Mouse (Mus musculus): ENCODE measurements around the gene Ifngr2. TPM values are rescaled to one million over a fixed set of nuclear protein-coding genes. Genes with fewer than 3 reads are reported as not detected.
"Not testable (repeated sequence)": the region's sequence is repeated elsewhere in the genome, so short reads cannot be mapped to it uniquely, and the experiment has no call there.

Ifngr2 gene
- polyA plus RNA-seq, 1 experiment from 2014 or later, result 72.1 TPM

- no peak for ATAC-seq (ENCODE audit: low FRiP score)
Observed at GRCm38 (mm10) chr16:91527051-91527450, 19.8 kb upstream of the Ifngr2 start.

DNA sequence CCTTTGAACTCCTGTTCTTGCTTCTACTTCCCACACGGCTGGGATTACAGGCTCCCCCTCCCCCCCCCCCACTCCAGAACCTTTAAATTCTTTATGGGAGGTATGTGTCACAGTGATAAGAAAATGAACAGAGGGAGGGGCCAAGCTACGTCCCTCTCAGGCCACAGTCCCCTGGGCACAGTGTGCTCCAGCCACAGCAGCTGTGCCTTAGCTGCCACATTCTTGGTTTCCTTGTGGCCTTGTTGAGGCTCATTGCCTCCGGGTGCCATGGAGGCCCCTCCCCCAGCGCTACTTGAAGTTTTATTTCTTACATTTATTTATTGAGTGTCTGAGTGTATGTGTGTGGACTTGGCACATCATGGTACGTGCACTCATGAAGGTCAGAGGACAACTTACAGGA is 19.4 kb upstream of the Ifngr2 start:
- Histone ChIP-seq H3K9ac (no peak overlapping the region), H3K36me3 (no peaks in the 10 kb centered on the region), H3K9me3 (no peaks in the 10 kb centered on the region), H3K4me3 (no peak overlapping the region), H3K4me1 (replicated peaks) (no peaks in the 10 kb centered on the region), H3K27ac (no peak overlapping the region), H3K4me2 (no peak overlapping the region), H3K27me3 (no peaks in the 10 kb centered on the region)
- ATAC-seq (ENCODE audit: low FRiP score), result no peak
- 67% methylated on average over 5 of the region's 5 CpGs for WGBS

More at GRCm38 (mm10) chr16:91527051-91527450, 19.8 kb upstream of the Ifngr2 start:
- no peak overlapping the region for H3K4me2 ChIP-seq
- 78% methylated on average over 10 of the region's 10 CpGs for WGBS
- H3K27ac ChIP-seq, result no peak overlapping the region
- no peaks in the 10 kb centered on the region for H3K4me1 ChIP-seq (replicated peaks)
- no peaks in the 10 kb centered on the region for H3K9me3 ChIP-seq
- H3K36me3 ChIP-seq, result no peaks in the 10 kb centered on the region
- H3K27me3 ChIP-seq, result no peaks in the 10 kb centered on the region
- no peak overlapping the region for H3K9ac ChIP-seq
- H3K4me3 ChIP-seq, result no peak overlapping the region

DNA sequence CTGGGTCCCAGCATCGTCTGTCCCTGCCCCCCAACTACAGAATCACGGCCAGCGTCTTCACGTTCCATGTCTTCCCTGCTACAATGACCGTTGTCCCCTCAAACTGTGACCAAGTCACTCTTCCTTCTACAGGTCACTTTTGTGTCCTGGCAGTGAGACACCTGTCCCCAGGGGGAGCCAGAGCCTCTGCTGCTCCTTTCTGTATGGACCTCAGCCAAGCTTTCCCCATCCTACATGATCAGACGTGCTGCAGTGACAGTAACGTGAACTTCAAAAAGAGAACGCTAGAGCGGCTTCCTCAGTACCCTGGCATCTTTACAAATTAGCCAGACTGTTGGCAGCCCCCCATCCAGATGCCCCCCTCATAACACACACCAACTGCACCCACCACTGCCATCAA is 18.3 kb upstream of the Ifngr2 start:
- Histone ChIP-seq H3K4me2 (no peak overlapping the region), H3K4me3 (no peak overlapping the region), H3K27me3 (no peaks in the 10 kb centered on the region), H3K4me1 (replicated peaks) (no peaks in the 10 kb centered on the region), H3K9ac (no peak overlapping the region), H3K36me3 (no peaks in the 10 kb centered on the region), H3K9me3 (no peaks in the 10 kb centered on the region), H3K27ac (no peak overlapping the region)
- no peak for ATAC-seq (ENCODE audit: low FRiP score)
- WGBS, result 91% methylated on average over 9 of the region's 9 CpGs

DNA sequence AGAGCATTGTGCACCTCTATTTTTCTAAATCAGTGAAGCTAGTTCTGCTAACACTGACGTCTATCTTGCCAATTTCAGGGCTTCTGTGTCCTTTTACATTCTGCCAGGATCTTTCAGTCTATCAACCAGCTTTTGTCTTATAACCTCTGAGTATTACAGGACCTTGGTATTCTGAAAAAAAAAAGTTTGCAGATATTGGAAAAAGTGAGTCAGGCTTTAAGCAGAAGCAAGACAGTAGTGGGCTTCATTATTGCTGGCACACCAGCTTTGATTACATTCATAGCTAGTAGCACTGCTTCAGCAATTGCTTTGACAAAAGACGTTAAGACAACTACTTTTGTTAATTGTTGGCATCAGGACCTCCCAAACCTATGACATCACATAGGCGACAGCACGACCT is 16.0 kb upstream of the Ifngr2 start:
- H3K27me3 ChIP-seq; H3K27ac ChIP-seq; H3K9ac ChIP-seq; H3K4me3 ChIP-seq; ATAC-seq (ENCODE audit: low FRiP score); H3K9me3 ChIP-seq; H3K4me2 ChIP-seq; H3K4me1 ChIP-seq (replicated peaks); H3K36me3 ChIP-seq: not testable (repeated sequence)
- 68% methylated on average over 4 of the region's 4 CpGs for WGBS

DNA sequence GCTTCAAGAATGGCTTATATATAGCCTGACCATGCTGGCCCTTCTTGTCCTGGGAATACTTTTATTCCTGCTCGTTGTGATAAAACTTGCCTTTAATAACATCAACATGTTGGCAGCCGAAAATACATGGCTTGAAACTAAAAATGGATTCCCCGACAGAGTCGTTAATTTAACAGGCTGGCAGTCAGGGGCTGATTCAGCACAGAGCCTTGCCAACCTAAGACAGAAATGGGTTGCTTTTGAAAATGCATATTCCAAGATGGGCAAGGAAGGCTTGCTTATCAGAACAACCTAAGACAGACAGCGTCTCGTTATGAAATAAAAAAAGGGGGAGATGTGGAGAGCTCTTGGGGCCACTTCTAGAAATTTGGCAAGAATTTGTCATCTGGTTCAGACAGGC is 15.0 kb upstream of the Ifngr2 start:
- Histone ChIP-seq H3K27ac (no peak overlapping the region), H3K4me2 (no peak overlapping the region), H3K36me3 (no peaks in the 10 kb centered on the region), H3K9ac (no peak overlapping the region), H3K27me3 (no peaks in the 10 kb centered on the region), H3K4me3 (no peak overlapping the region), H3K4me1 (replicated peaks) (no peaks in the 10 kb centered on the region), H3K9me3 (no peaks in the 10 kb centered on the region)
- 90% methylated on average over 6 of the region's 6 CpGs for WGBS
- no peak for ATAC-seq (ENCODE audit: low FRiP score)

GRCm38 (mm10) chr16:91532429-91532828 is 14.4 kb upstream of the Ifngr2 start:
- Histone ChIP-seq H3K9ac (no peak overlapping the region), H3K4me1 (replicated peaks) (no peaks in the 10 kb centered on the region), H3K9me3 (no peaks in the 10 kb centered on the region), H3K27ac (no peak overlapping the region), H3K4me2 (no peak overlapping the region), H3K27me3 (no peaks in the 10 kb centered on the region), H3K36me3 (no peaks in the 10 kb centered on the region), H3K4me3 (no peak overlapping the region)
- ATAC-seq (ENCODE audit: low FRiP score), result no peak
- WGBS, result 39% methylated on average over 2 of the region's 2 CpGs

DNA sequence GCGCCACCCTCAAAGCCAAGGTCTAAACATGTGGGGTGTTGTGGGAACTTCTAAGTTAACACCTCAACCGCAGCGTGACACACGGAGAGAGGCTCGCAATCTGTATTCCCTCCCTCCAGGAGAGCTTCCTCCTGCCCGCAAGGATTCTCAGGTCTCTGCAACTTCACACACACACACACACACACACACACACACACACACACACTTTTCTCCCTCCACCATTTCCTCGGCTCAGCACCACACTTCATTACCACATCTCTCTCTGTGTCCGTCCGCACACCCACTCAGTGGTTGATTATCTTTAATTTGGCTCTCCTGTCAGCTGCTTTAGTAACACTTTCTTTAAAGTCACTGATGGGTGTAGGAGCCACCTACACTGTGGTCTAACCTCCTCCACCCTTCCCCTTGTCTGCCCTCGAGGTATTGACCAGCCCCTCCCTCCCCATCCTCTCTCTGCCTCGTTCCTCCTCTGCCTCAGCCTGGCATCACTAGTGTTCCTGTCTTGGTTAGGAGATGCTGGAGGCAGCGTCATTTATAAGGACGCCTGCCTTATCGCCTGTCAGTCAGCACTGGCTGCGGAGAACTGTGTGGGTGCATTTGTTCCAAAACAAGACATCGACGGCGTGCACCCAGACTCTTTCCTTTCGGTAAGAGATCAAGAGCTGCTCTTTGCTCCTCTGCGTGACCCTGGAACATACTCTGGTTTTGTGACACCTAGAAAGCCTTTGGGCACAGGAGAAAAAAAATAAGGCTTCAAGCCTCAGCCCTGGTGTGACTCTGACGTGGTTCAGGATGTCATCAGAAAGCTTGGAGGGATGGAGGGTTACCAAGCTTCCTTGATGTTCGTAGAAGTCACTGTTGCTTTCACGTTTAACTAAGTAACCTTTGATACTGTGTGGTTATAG is 13.5 kb upstream of the Ifngr2 start:
- Histone ChIP-seq H3K27me3 (no peaks in the 10 kb centered on the region), H3K4me1 (replicated peaks) (no peaks in the 10 kb centered on the region), H3K4me2 (no peak overlapping the region), H3K36me3 (no peaks in the 10 kb centered on the region), H3K4me3 (no peak overlapping the region), H3K9me3 (no peaks in the 10 kb centered on the region), H3K27ac (no peak overlapping the region), H3K9ac (no peak overlapping the region)
- WGBS, result 74% methylated on average over 23 of the region's 23 CpGs
- no peak for ATAC-seq (ENCODE audit: low FRiP score)

DNA sequence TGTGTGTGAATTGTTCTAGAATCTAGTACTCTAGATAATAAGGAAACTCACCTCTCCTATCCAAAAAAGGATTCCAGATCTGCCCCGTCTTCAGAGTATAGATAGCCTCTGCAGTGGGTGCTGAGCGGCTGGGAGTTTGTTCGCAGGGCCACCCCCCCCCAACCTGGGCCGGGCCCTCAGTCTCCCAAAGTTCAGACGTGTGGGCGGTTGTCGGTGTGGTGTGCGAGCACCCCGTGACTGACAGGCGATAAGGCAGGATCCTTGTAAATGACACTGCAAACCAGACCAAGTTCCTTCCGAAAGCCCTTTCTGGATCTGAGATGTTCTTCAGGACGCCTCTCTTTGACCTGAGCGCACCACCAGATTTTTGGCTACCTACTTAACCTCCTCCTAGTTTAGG is 12.4 kb upstream of the Ifngr2 start:
- WGBS, result 56% methylated on average over 13 of the region's 13 CpGs
- Histone ChIP-seq H3K9me3 (no peaks in the 10 kb centered on the region), H3K27ac (no peak overlapping the region), H3K36me3 (no peaks in the 10 kb centered on the region), H3K9ac (no peak overlapping the region), H3K27me3 (no peaks in the 10 kb centered on the region), H3K4me3 (no peak overlapping the region), H3K4me2 (no peak overlapping the region), H3K4me1 (replicated peaks) (no peaks in the 10 kb centered on the region)
- ATAC-seq (ENCODE audit: low FRiP score), result no peak

GRCm38 (mm10) chr16:91534888-91535287 is 12.0 kb upstream of the Ifngr2 start:
- no peak overlapping the region for H3K27ac ChIP-seq
- no peak for ATAC-seq (ENCODE audit: low FRiP score)
- no peak overlapping the region for H3K4me3 ChIP-seq
- H3K4me1 ChIP-seq (replicated peaks), result no peaks in the 10 kb centered on the region
- H3K4me2 ChIP-seq, result no peak overlapping the region
- no peaks in the 10 kb centered on the region for H3K27me3 ChIP-seq
- H3K9ac ChIP-seq, result no peak overlapping the region
- H3K9me3 ChIP-seq, result no peaks in the 10 kb centered on the region
- 87% methylated on average over 6 of the region's 6 CpGs for WGBS
- H3K36me3 ChIP-seq, result no peaks in the 10 kb centered on the region

GRCm38 (mm10) chr16:91536372-91536771 is 10.5 kb upstream of the Ifngr2 start:
- no peak overlapping the region for H3K27ac ChIP-seq
- WGBS, result 90% methylated on average over 6 of the region's 6 CpGs
- no peaks in the 10 kb centered on the region; the same call in 1 of the 2 replicates for H3K4me1 ChIP-seq (replicated peaks)
- no peak for ATAC-seq (ENCODE audit: low FRiP score)
- no peak overlapping the region for H3K9ac ChIP-seq
- no peaks in the 10 kb centered on the region for H3K36me3 ChIP-seq
- no peak overlapping the region for H3K4me3 ChIP-seq
- H3K4me2 ChIP-seq, result no peak overlapping the region
- H3K27me3 ChIP-seq, result no peaks in the 10 kb centered on the region
- no peaks in the 10 kb centered on the region for H3K9me3 ChIP-seq

DNA sequence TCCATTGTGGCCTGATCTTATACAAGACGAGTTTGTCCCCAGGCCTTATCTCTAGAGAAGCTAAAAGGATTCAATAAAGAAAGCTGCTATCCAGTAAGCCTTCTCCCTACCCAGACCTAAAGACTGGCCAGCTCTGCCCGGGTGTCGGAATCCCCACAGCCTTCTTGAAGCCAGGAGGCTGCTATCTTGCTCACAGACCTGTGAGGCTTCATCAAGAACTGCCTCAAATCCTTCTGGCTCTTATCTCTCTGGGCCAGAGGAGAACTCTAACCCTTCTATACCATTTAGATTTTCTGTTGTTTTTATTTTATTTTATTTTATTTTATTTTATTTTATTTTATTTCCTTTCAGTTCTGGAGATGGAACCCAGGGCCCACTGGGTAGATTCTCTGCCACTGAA is 9.8 kb upstream of the Ifngr2 start:
- no peak overlapping the region for H3K4me3 ChIP-seq
- H3K4me2 ChIP-seq, result no peak overlapping the region
- H3K36me3 ChIP-seq, result no peaks in the 10 kb centered on the region
- H3K9ac ChIP-seq, result no peak overlapping the region
- WGBS, result 82% methylated on average over 3 of the region's 3 CpGs
- no peak for ATAC-seq (ENCODE audit: low FRiP score)
- no peak overlapping the region for H3K27ac ChIP-seq
- no peaks in the 10 kb centered on the region for H3K9me3 ChIP-seq
- no peaks in the 10 kb centered on the region; the same call in 1 of the 2 replicates for H3K4me1 ChIP-seq (replicated peaks)
- no peaks in the 10 kb centered on the region for H3K27me3 ChIP-seq

- no peaks in the 10 kb centered on the region for H3K27me3 ChIP-seq
- no peak for ATAC-seq (ENCODE audit: low FRiP score)
- H3K4me2 ChIP-seq, result no peak overlapping the region
- no peaks in the 10 kb centered on the region; the same call in 1 of the 2 replicates for H3K4me1 ChIP-seq (replicated peaks)
- H3K9me3 ChIP-seq, result no peaks in the 10 kb centered on the region
- no peak overlapping the region for H3K9ac ChIP-seq
- no peaks in the 10 kb centered on the region for H3K36me3 ChIP-seq
- H3K27ac ChIP-seq, result no peak overlapping the region
- 78% methylated on average over 6 of the region's 6 CpGs for WGBS
- no peak overlapping the region for H3K4me3 ChIP-seq
Observed at GRCm38 (mm10) chr16:91538051-91538450, 8.8 kb upstream of the Ifngr2 start.

- 73% methylated on average over 9 of the region's 9 CpGs for WGBS
- Histone ChIP-seq H3K4me3 (no peak overlapping the region), H3K36me3 (no peaks in the 10 kb centered on the region), H3K4me1 (replicated peaks) (no peaks in the 10 kb centered on the region; the same call in 1 of the 2 replicates), H3K27ac (no peak overlapping the region), H3K27me3 (no peaks in the 10 kb centered on the region), H3K9me3 (no peaks in the 10 kb centered on the region), H3K9ac (no peak overlapping the region), H3K4me2 (no peak overlapping the region)
- no peak for ATAC-seq (ENCODE audit: low FRiP score)
Observed at GRCm38 (mm10) chr16:91538513-91538912, 8.4 kb upstream of the Ifngr2 start.

Measured in hindbrain, embryonic 13.5 days (tissue).